Mouse (Mus musculus) kidney, adult 9 months (tissue): Measurements from ENCODE around the gene Tmem63b.
A peak's percentile ranks its signal among the peaks of the same experiment; 100 is the strongest.

Experiments
- DNase-seq: peaks from one replicate; pipeline ENCODE4 v3.0.0; 2022

Gene Tmem63b

GRCm38 (mm10) chr17:45686716-45687115 lies at the start of gene Tmem63b:
TSS of gene Tmem63b (minus strand) at chr17:45686905.
- no peak for DNase-seq

DNA sequence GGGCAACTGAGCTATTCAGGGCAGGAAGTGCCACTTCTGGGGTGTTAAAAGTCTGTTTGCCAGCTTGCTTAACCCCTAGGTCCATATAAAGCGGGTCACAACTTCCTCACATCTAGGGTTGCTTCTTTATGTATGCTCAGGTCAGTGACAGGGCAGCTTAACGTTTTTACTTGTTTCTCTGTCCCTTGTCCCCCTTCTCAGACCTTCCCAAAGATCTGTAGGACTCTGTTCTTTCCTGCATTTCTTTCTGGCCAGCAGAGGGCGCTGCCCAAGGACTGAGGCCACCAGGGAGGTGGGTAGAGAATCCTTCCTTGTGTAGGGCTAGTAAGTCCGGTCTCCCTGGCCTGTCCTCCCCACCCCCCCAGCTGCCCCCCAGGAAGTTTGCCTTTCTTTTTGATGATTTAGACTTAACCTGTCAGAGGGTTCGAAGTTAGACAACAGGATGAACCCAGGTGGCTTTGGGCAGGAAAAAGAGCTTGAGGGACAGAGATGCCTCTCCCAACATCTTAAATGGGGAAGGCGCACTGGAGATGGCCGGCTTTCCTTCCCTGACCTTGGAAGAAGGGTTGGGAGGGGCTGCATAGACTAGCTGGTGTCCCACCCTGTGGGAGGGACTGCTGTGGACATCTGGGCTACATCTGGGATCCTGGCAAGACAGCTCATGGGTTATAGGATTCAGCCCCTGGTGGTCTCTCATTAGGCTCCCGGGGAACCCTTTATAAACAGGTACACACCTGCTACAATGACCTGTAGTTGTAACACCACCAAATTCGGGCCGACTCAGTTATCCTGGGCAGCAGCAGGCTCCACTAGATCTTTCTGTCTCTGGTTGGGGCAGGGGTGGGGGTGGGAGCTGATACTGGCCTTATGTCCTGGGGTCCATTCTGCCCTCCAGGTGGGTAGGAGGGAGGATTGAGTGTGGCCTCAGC lies 48.9 kb upstream of the Tmem63b start:
- DNase-seq = peak; percentile 85

- no peak for DNase-seq
Measured at GRCm38 (mm10) chr17:45734881-45735280, 48.2 kb upstream of the Tmem63b start.

GRCm38 (mm10) chr17:45734333-45734732 lies 47.6 kb upstream of the Tmem63b start:
- DNase-seq = no peak

DNA sequence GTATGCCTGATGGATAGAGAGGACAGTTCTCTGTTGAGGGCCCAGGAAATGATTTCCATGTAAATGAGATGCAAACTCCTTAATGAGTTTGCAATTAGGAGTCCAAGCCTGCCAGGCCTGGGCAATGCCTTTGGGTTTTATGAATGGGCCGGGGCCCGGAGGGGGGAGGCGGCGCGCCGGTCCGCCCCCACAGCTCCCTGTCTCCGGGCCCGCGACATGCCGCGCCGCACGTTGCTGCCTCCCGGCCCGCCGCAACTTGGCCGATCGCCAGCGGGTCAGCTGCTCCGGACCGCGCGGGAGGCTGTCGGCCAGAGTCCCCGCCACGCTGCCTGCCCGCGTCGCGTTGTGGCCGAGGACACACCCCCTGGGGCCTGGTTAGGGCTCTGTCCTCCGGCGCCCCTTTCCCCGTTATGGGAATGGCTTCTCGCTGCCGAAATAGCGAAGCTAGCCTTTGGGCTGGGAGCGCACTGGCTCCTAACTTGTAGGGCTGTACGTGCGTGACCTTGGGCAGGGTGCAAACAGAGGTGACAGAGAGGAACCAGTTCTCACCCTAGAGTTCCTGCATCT lies 47.1 kb upstream of the Tmem63b start, which contains the start of gene 1600014C23Rik:
1600014C23Rik (minus strand) TSS at position 110 of the 567 bp plus-strand sequence.
- peak; percentile 69 for DNase-seq

- peak; percentile 40 for DNase-seq
Measured at GRCm38 (mm10) chr17:45733038-45733734, 46.5 kb upstream of the Tmem63b start.

DNA sequence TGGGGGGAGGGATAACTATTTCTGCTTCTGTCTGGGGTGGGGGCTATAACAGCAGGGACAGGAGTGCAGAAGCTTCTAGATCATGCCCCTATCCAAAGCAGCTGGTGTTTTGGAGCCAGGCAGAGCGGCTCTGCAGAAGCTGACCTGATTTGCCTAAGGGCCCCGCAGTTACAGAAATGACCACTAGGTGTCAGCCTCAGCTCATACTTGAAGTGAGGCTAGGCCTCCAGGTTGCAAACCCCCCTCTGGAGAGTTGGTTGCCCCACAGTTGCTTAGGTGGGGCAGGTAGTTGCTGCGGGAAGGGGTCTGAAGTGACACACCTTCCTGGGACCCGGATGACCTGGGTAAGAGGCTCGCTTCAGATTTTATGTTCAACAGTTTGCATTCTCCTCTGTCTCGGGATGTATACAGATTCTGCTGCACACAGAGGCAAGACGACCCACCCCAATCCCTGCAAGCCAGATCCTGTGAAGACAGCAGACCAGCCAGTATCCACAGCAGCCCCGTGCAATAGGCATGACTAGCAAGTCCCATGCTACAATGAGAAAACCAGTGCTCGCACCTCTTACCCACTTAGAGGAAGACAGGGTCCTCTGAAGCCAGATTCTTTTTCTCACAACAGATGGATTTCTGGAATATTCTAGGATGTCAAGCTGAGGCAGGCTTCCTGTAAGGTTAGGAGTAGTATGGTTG lies 44.6 kb upstream of the Tmem63b start:
- peak; percentile 89 for DNase-seq

- DNase-seq = no peak
Measured at GRCm38 (mm10) chr17:45730696-45731095, 44.0 kb upstream of the Tmem63b start.

- DNase-seq = no peak
Measured at GRCm38 (mm10) chr17:45729387-45729786, 42.7 kb upstream of the Tmem63b start.

- DNase-seq = no peak
Measured at GRCm38 (mm10) chr17:45727983-45728723, 41.4 kb upstream of the Tmem63b start.

DNA sequence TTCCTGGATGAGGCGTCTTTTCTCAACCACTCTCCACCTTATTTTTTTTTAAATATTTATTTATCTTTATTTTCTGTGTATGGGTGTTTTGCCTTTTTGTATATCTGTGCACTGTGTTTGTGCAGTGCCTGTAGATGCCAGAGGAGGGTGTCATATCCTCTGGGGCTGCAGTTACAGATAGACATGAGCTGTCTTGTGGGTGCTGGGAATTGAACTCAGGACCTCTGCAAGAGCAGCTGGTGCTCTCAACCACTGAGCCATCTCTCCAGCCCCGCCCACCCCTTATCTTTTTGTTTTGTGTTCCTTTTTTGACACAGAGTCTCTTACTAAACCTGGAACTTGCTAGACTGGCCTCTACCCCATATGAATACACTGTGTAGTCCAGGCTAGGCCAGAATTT lies 40.8 kb upstream of the Tmem63b start:
- no peak for DNase-seq

DNA sequence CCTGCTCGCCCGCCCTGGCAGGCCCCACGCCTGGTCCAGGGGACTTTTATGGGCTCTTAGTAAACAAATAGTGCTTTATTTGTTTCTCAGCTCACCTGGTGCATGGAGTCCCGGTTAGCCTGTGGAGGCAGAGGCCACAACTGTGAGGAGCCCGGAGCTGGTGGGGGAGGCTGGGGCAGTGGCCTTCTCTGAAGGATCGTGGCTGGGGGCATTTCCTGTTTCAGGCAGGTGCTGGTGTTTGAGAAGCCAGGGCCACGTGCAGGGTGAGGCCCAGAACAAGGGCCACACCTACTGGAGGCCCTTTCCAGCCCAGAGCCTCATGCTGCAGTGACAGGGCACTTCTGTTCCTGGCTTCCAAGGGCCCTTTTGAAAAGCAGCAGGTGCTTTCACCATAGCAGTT lies 39.5 kb upstream of the Tmem63b start:
- no peak for DNase-seq

DNA sequence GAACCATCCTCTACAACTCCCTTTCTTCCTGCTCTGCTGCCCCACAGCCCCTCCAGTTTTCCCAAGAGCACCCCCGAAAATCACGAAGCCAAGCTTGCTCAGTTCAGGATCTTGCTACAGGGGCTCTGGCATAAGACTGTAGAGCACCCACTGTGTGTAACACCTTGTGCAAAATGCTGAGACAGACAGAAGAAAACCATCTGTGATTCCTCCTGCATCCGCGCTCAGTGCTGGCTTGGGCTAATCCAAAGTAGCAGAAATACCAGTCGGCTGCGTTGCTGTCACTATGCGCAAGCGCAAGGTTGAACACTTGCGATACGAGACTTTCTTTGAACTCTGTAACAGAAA lies 37.8 kb upstream of the Tmem63b start:
- no peak for DNase-seq

GRCm38 (mm10) chr17:45723732-45724573 lies 37.2 kb upstream of the Tmem63b start:
- DNase-seq = peak; percentile 79

DNA sequence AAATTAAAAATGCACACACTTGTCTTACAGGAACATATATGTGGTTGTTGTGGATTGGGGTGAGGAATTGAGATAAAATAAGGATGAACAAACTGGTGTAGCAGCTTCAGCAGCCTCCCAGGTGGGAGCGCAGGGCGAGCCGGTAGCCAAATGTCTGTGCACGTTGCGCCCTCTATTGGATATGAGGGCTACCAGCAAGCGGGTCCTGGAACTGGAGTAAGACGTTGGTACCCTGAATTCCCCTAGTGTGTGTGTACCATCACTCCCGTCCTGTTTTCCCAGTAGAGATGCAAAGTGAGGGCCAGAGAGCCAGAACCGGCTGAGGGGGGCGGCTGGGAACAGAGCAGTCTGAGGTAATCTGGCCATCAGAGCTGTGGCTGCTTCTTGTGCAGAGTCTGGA lies 31.6 kb upstream of the Tmem63b start:
- peak; percentile 79 for DNase-seq

GRCm38 (mm10) chr17:45711525-45711924 lies 24.8 kb upstream of the Tmem63b start:
- DNase-seq = no peak

GRCm38 (mm10) chr17:45710407-45710806 lies 23.7 kb upstream of the Tmem63b start:
- no peak for DNase-seq

DNA sequence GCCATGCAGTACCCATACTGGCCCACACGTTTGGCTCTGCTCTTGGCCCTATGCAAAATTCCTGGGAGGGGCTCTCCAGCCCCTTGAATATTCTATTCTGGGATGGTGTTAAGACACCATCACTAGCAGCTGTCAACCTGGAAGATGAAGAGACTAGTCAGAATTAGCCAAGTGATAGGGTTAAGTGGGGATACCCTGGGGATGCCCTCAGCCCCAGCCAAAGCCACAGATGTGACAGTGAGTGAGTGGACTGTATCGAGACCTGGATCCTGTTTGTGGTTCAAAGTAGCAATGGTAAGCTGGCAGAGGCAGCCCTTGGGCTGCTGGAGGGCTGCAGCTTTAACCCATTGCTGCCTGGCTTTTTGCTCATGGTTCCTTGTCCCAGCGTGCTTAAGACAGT lies 23.1 kb upstream of the Tmem63b start:
- no peak for DNase-seq

GRCm38 (mm10) chr17:45708179-45708578 lies 21.5 kb upstream of the Tmem63b start:
- DNase-seq = no peak

DNA sequence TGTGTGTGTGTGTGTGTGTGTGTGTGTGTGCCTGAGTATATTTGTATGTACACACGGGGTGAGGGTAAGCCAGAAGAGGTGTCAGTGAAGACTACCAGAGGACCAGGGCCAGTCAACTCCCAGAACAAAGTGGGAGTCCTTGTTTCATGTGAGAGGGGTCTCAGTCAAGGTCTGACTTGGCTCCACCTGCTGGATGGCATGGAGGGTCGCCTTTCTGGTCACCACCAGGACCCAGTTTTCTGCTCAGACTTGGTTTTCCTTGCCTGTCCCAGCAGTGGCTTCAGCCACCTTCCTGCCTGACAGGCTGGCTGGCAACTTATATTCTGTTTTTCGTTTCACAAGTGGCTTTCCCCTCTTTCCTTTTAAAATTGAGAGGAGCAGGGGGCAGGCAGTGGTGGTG lies 20.7 kb upstream of the Tmem63b start:
- no peak for DNase-seq

DNA sequence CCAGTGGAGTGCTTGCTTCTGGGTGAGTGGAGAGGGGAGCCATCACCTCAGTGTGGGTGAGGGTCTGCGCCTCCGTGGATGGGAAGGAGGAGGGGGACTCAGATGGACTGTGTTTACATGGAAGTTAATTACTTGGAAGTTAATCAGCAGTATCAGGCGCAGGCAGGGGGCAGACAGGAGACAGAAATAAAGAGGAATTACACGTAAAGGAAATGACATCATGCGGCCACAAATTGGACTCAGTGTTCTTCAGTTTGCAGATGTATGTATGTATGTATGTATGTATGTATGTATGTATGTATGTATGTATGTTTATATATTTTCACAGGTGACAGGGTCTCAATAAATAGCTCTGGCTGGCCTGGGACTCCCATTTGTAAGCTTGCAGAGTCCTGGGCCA lies 20.1 kb upstream of the Tmem63b start:
- DNase-seq = no peak
